Mouse (Mus musculus) kidney, embryonic 16.5 days (tissue): Measurements from ENCODE around the gene Hivep3. TPM values are rescaled to one million over a fixed set of nuclear protein-coding genes. Genes with fewer than 3 reads are reported as not detected.

ENCODE experiments used
- ATAC-seq: fragments of 200-750 bp; cut with Nextera tagmentation; 2 replicates; pipeline ENCODE4 v1.8.0; 2017; ENCODE audit warnings: moderate TSS enrichment; ENCODE audit not compliant: low FRiP score, low TSS enrichment
- H3K27ac ChIP-seq: fragments of 300-500 bp; sonication (generic); 2 replicates; pipeline ENCODE4 v1.5.1; 2014; ENCODE audit warnings: low read length
- H3K27me3 ChIP-seq: fragments of 300-500 bp; sonication (generic); 2 replicates; pipeline ENCODE4 v1.6.1; 2014; ENCODE audit warnings: low read length, control low read depth, mixed read lengths; ENCODE audit not compliant: insufficient read depth
- H3K36me3 ChIP-seq: fragments of 300-500 bp; sonication (generic); 2 replicates; pipeline ENCODE4 v1.6.1; 2014; ENCODE audit warnings: low read length, control low read depth, mixed read lengths; ENCODE audit not compliant: insufficient read depth
- H3K4me1 ChIP-seq: fragments of 300-500 bp; sonication (generic); 2 replicates; pipeline ENCODE4 v1.6.1; 2014; ENCODE audit warnings: low read length, control low read depth, mixed read lengths; ENCODE audit not compliant: insufficient read depth
- H3K4me2 ChIP-seq: fragments of 300-500 bp; sonication (generic); replicated peaks from 2 replicates; pipeline ENCODE4 v1.6.1; 2014; ENCODE audit warnings: low read depth, low read length
- H3K4me3 ChIP-seq: fragments of 300-500 bp; sonication (generic); 2 replicates; pipeline ENCODE4 v1.5.1; 2014; ENCODE audit warnings: mild to moderate bottlenecking, low read length
- H3K9ac ChIP-seq: fragments of 300-500 bp; sonication (generic); replicated peaks from 2 replicates; pipeline ENCODE4 v1.6.1; 2014; ENCODE audit warnings: low read length
- H3K9me3 ChIP-seq: fragments of 300-500 bp; sonication (generic); 2 replicates; pipeline ENCODE4 v1.6.1; 2016; ENCODE audit warnings: low read length, control low read depth
- WGBS: fragments of 180-500 bp; shearing (Covaris S2); extraction: QIAGEN DNeasy Blood & Tissue Kit; methylation state at CpG from one replicate; pipeline ENCODE4 v1.1.7; 2014; 5-methylcytosine and 5-hydroxymethylcytosine counted together
- polyA plus RNA-seq: library from polyadenylated mRNA; unstranded; fragments of >200 nt; fragmentation: Nextera tagmentation; extraction: Ambion mirVana; gene quantifications from 2 replicates; pipeline ENCODE4 v1.2.1, GENCODE M21; 2015

The Hivep3 gene
- polyA plus RNA-seq, 1 experiment from 2014 or later: 7.0 TPM

- Histone ChIP-seq H3K9ac (no peak overlapping the region), H3K36me3 (no peaks in the 10 kb centered on the region), H3K9me3 (no peaks in the 10 kb centered on the region), H3K27me3 (peaks cover 12% of the 10 kb centered on the region; the same call in 1 of the 2 replicates), H3K4me2 (no peak overlapping the region), H3K27ac (no peak overlapping the region), H3K4me3 (no peak overlapping the region), H3K4me1 (peaks cover 6% of the 10 kb centered on the region)
- WGBS: 77% methylated on average over 8 of the region's 8 CpGs
- no peak for ATAC-seq
Measured at GRCm38 (mm10) chr4:120145931-120146330, 412.3 kb downstream of the Hivep3 start.

- ATAC-seq: peak; percentile 88
- Histone ChIP-seq H3K27ac (no peak overlapping the region), H3K9me3 (no peaks in the 10 kb centered on the region), H3K9ac (peak overlapping the region; percentile 53), H3K4me3 (peak overlapping the region; percentile 31), H3K27me3 (peaks cover 12% of the 10 kb centered on the region; the same call in 1 of the 2 replicates), H3K4me1 (peaks cover 6% of the 10 kb centered on the region), H3K4me2 (peak overlapping the region; percentile 51), H3K36me3 (no peaks in the 10 kb centered on the region)
- 6% methylated on average over 45 of the region's 45 CpGs for WGBS
Measured at GRCm38 (mm10) chr4:120148291-120149141, 414.9 kb downstream of the Hivep3 start.

- peak; percentile 53; the same call in 1 of the 2 replicates for ATAC-seq
- H3K4me3 ChIP-seq: peak overlapping the region; percentile 31
- H3K27me3 ChIP-seq: peaks cover 12% of the 10 kb centered on the region; the same call in 1 of the 2 replicates
- H3K36me3 ChIP-seq: no peaks in the 10 kb centered on the region
- H3K4me1 ChIP-seq: peaks cover 6% of the 10 kb centered on the region
- peak overlapping the region; percentile 53 for H3K9ac ChIP-seq
- no peaks in the 10 kb centered on the region for H3K9me3 ChIP-seq
- no peak overlapping the region for H3K27ac ChIP-seq
- 30% methylated on average over 3 of the region's 3 CpGs for WGBS
- H3K4me2 ChIP-seq: peak overlapping the region; percentile 51
Measured at GRCm38 (mm10) chr4:120149142-120149524, 415.5 kb downstream of the Hivep3 start.

GRCm38 (mm10) chr4:120150345-120150920, 416.8 kb downstream of the Hivep3 start:
- H3K27ac ChIP-seq: no peak overlapping the region

GRCm38 (mm10) chr4:120151906-120152305, 418.3 kb downstream of the Hivep3 start:
- no peak overlapping the region for H3K27ac ChIP-seq
- no peak overlapping the region for H3K9ac ChIP-seq
- 78% methylated on average over 6 of the region's 6 CpGs for WGBS
- no peaks in the 10 kb centered on the region for H3K36me3 ChIP-seq
- H3K4me2 ChIP-seq: no peak overlapping the region
- peaks cover 12% of the 10 kb centered on the region; the same call in 1 of the 2 replicates for H3K27me3 ChIP-seq
- no peak overlapping the region for H3K4me3 ChIP-seq
- H3K9me3 ChIP-seq: no peaks in the 10 kb centered on the region
- H3K4me1 ChIP-seq: peaks cover 6% of the 10 kb centered on the region
- ATAC-seq: no peak

More at GRCm38 (mm10) chr4:120150345-120150920, 416.8 kb downstream of the Hivep3 start:
- ATAC-seq: no peak
- H3K9me3 ChIP-seq: no peaks in the 10 kb centered on the region
- no peak overlapping the region for H3K4me3 ChIP-seq
- H3K4me2 ChIP-seq: no peak overlapping the region
- H3K9ac ChIP-seq: no peak overlapping the region
- 50% methylated on average over 6 of the region's 6 CpGs for WGBS
- no peaks in the 10 kb centered on the region for H3K36me3 ChIP-seq
- H3K4me1 ChIP-seq: peaks cover 6% of the 10 kb centered on the region
- peaks cover 12% of the 10 kb centered on the region; the same call in 1 of the 2 replicates for H3K27me3 ChIP-seq

- Histone ChIP-seq H3K9me3 (no peaks in the 10 kb centered on the region), H3K4me2 (no peak overlapping the region), H3K36me3 (no peaks in the 10 kb centered on the region), H3K27ac (no peak overlapping the region), H3K9ac (no peak overlapping the region), H3K4me1 (peaks cover 6% of the 10 kb centered on the region), H3K27me3 (peaks cover 12% of the 10 kb centered on the region; the same call in 1 of the 2 replicates), H3K4me3 (no peak overlapping the region)
- WGBS: 67% methylated on average over 4 of the region's 4 CpGs
- no peak for ATAC-seq
Measured at GRCm38 (mm10) chr4:120152648-120153047, 419.1 kb downstream of the Hivep3 start.

GRCm38 (mm10) chr4:120153736-120154135, 420.2 kb downstream of the Hivep3 start:
- Histone ChIP-seq H3K4me3 (no peak overlapping the region), H3K36me3 (no peaks in the 10 kb centered on the region), H3K9me3 (no peaks in the 10 kb centered on the region), H3K27ac (no peak overlapping the region), H3K4me1 (peaks cover 6% of the 10 kb centered on the region), H3K9ac (no peak overlapping the region), H3K4me2 (no peak overlapping the region), H3K27me3 (peaks cover 4% of the 10 kb centered on the region; the same call in 1 of the 2 replicates)
- ATAC-seq: no peak
- WGBS: 72% methylated on average over 3 of the region's 3 CpGs

GRCm38 (mm10) chr4:120158714-120159310, 425.2 kb downstream of the Hivep3 start:
- H3K4me2 ChIP-seq: no peak overlapping the region
- no peak for ATAC-seq
- WGBS: 37% methylated on average over 5 of the region's 5 CpGs
- no peaks in the 10 kb centered on the region for H3K27me3 ChIP-seq
- no peak overlapping the region for H3K9ac ChIP-seq
- no peaks in the 10 kb centered on the region for H3K9me3 ChIP-seq
- peaks cover 11% of the 10 kb centered on the region; the same call in 1 of the 2 replicates for H3K4me1 ChIP-seq
- no peaks in the 10 kb centered on the region for H3K36me3 ChIP-seq
- H3K4me3 ChIP-seq: no peak overlapping the region
- H3K27ac ChIP-seq: no peak overlapping the region

- Histone ChIP-seq H3K36me3 (no peaks in the 10 kb centered on the region), H3K27ac (no peak within 1 kb of the TSS), H3K4me1 (peaks cover 11% of the 10 kb centered on the region; the same call in 1 of the 2 replicates), H3K4me3 (no peak within 1 kb of the TSS), H3K9ac (no peak within 1 kb of the TSS), H3K9me3 (no peaks in the 10 kb centered on the region), H3K27me3 (no peaks in the 10 kb centered on the region), H3K4me2 (peak within 1 kb of the TSS; percentile 28)
- WGBS: 40% methylated on average over 25 of the region's 29 CpGs
- peak; percentile 90 for ATAC-seq
Measured at GRCm38 (mm10) chr4:120161166-120161949, 427.8 kb downstream of the Hivep3 start, which contains the start of gene Edn2. Gene Edn2, plus strand, starts transcription at chr4:120161206.
